Mouse (Mus musculus): ENCODE results near the gene Atp1b2.
"Not testable (repeated sequence)": the region's sequence is repeated elsewhere in the genome, so short reads cannot be mapped to it uniquely, and the experiment has no call there.

Atp1b2 gene

DNA sequence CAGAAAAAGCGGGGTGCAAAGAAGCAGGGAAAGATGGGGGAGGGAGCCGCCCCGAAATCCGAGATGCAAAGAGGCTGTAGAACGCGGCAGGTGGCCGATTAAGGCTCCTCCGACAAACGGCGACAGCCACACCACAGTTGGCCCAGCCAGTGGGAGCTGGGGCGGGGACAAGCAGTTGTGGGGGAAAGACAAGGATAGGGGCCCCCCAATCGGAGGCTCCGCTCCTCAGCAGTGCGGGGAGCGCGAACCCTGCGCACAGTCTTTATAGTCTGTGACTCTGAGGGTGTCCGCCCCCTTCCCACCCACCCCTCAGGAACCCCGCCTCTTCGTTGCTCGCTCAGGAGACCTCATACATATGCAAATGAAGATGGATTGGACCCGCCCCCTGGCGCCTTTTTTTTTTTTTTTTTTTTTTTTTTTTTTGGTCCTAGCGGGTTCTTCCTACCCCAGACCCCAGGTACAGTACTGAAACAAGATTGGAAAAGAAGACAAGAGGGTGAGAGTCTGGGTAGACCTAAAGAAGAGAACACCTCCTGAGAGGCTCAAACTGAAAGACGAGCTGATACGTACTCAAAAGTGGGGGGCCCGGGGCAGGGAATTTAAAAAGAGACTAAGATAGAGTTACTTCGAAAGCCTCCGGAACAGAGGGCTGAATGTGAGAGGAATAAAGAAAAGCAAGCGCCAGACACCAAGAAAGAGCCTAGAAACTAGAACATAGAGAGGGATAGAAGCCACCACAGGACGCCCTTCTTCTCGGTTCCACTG is at the start of gene Atp1b2:
Gene Atp1b2, minus strand, starts transcription at position 217 of the 765 bp plus-strand sequence.
- DNase-seq: peak; percentile 79

DNA sequence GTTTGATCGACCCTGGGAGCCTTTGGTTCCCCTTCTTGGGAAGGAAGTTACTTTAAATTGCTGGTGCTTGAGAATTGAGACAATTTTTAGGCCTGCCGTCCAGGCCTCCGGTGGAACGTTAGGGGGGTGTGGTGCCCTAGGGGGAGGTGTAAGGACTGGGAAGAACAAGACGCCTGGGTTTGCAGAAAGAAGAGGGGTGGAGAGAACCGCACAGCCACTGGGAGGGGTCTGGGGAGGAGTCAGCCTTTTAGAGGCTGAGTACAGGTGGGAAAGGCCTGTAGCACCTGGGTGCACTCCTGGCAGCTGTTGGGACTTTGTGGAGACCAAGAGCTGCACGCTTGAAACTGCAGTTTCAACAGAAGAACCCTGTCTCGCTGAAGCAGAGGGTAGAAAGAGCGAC is 49.0 kb upstream of the Atp1b2 start:
- no peak for DNase-seq

DNA sequence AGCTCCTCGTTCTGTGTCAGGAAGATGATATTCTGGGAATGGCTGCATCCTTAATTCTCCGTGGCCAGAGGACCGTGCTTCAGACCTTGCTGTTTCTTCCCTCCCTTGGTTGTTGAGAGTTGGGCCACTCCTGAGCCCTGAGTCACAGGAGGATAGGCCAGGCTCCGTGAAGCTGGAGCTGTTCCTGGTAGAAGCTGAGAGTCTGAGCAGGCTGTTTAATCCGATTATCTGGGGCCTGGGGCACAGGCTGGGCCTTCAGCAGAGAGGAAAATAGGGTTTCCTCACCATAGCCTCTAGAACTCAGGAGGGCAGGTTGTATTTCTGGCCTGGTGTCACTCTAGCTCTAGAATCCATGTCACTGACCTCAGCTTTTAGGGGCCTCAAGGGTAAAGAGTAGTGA is 47.7 kb upstream of the Atp1b2 start:
- DNase-seq: no peak

DNA sequence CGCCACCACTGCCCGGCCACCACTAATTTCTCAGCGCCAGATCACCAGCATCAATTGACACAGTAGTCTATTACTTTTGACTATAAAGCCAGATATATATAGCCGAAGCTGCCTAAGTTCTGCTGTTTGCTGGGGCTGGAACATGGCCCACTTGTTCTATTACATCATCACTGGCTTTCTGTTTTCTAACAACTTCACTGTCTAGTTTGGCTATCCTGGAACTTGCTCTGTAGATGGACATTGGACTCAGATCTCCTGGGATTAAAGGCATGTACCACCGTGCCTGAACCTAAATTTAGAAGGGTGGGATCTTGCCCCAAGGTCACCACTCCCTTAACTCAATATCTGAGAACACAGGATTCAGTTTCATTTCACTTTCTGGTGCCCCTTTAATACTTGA is 40.1 kb upstream of the Atp1b2 start:
- DNase-seq: no peak

DNA sequence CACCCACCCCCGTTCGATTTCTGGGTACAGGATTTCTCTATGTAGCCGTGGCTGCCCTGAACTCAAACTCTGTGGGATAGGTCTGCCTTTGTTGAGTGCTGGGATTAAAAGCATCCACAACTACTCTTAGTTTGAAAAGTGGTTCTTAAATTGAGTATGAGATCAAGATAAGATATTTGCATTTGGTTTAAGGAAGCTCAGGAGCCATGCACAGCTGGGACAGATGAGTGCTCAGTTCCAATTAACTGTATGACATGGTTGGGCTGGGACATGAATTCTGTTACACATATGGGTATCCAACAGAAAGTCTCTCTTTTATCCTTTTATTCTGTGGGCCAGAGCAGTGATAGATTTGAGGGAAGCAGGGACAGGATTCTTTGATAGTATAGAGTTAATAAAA is 29.7 kb upstream of the Atp1b2 start:
- no peak for DNase-seq

DNA sequence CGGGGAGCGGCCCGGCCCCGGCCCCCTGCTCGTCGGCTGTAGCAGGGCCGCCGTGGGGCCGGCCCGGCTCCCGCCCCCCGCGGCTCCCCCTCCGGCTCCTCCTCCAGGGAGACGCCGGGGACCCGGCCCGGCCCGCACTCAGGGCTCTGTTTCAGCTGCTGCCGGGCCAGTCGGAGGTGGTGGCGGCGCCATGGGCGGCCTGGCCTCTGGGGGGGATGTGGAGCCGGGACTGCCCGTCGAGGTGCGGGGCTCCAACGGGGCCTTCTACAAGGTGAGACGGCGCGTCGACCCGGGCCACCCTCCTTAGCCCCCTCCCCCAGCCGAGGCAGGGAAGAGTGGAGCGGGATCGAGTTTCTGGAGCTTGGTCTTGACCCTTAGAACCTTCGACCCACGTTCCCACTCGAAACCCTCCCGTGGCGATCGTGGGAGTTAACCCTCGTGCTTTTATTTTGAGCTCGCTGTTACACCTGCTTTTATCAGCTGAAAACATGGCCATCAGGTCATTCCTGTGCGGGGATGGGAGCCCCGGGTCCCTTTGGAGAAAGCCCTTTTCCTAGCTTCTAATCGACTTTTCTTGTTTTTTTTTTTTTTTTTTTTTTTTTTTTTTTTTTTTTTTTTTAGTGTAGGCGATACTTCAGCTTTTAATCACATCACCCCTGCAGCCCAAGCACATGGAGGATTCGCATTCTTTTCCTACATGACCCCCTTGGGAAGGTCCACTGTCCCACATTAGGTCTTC is 27.6 kb upstream of the Atp1b2 start:
- no peak for DNase-seq

DNA sequence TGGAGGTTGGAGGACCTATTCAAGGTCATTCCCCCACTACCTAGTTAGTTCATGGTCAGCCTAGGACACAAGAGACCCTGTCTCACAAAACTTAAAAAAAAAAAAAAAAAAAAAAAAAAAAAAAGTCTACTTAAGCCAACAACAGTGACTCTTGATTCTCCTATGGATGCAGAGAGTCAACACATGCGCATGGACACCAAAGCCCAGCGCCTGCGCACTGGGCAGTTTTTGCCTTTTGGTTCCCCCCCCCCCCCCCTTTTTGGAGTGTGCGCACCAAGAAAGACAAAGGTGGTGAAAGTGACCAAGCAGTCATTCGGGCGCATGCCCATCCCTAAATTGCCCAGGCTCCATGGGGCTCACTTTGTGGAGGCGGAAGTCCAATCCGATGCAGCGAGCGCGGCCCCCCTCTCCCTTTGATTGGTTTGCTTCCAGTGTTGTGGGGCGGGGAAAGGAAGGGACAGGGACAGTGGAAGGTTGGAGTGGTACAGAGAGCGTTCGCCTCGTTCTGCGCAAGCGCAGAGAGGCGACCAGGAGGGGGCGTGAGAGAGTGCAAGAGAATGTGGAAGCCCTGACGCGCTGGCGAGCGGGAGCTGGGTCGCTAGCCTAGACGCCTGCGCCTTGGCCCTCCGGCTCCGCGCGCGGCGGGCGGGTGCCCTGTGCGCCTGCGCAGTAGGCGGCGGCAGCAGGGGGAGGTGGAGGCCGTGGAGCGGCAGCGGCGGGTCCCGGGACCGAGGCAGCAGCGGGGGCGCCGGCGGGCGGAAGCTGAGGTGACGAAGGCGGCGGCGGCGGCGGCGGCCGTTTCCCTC is 26.7 kb upstream of the Atp1b2 start, which contains the start of gene Fxr2:
Gene Fxr2, plus strand, starts transcription at position 707 of the 806 bp plus-strand sequence.
- peak; percentile 100 for DNase-seq

DNA sequence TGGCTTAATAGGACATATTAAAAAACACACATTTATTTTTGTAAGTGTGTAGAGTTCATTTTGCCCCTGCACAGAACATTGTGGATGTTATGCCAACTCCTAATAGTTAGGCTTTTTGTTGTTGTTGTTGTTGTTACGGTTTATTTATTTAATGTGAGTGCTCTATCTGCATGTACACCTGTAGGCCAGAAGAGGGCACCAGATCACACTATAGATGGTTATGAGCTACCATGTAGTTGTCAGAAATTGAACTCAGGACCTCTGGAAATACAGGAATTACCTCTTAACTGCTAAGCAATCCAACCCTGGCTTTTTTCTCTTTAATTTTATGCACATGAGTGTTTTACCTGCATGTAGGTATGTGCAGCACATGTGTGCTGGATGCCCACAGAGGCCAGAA is 24.1 kb upstream of the Atp1b2 start:
- no peak for DNase-seq

DNA sequence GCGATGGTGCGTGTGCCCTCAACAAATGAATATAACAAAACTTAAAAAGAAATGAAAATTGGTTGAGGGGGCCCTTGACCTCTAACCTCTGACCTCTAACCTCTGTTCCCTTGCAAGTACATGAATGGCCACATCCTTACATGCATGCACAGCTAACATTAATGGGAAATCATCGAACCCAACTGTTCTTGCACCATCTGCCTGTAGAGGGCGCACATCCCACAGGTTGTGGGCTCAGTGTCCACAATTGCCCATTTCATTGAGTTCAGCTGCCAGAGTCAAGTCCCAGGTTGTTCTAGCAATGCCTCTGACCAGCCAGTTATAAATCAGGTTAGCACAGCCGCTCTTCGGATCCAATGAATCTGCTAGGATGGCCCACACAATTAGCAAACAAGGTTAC is 22.5 kb upstream of the Atp1b2 start:
- peak; percentile 69 for DNase-seq

DNA sequence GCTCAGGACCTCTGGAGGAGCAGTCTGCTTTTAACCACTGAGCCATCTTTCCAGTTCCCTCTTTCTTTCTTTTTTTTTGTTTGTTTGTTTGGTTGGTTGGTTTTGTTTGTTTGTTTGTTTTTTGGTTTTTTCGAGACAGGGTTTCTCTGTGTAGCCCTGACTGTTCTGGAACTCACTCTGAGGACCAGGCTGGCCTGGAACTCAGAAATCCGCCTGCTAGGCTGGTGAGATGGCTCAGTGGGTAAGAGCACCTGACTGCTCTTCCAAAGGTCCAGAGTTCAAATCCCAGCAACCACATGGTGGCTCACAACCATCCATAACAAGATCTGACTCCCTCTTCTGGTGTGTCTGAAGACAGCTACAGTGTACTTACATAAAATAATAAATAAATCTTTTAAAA is 18.6 kb upstream of the Atp1b2 start:
- DNase-seq: not testable (repeated sequence)

DNA sequence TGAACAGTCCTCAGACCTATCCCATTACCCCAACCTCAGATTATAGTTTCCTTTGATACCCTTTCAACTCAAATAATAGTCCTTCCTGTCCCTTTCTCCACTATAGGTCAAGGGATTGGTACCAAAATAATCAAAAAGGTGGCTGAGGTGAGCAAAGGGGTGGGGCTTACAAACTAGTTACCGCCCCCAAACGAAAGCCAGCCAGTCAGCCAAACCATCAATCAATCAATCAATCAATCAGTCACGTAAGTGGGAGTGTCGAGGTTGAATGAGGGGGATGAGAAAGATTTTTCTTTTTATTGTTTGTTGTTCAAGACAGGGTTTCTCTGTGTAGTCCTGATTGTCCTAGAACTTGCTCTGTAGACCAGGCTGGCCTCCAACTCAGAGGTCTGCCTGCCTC is 17.3 kb upstream of the Atp1b2 start:
- DNase-seq: no peak

DNA sequence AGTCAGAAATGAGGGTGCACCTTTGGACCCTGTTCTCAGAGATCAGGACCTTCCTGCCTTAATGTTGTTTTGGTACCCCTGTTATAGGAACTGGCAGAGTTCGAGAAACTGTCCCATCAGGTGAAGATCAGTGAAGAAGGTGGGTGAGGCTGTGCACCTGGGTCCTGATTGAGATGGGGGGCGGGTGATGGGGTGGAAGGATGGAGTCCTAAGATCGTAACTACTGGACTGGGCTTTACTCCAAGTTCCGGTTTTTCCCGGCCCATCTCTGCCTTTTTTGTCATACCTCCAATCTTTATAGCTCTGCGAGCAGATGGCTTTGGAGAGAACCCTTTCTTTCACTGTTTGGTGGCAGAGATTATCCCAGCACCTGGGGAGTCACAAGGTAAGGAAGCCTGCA is 16.7 kb upstream of the Atp1b2 start:
- no peak for DNase-seq

DNA sequence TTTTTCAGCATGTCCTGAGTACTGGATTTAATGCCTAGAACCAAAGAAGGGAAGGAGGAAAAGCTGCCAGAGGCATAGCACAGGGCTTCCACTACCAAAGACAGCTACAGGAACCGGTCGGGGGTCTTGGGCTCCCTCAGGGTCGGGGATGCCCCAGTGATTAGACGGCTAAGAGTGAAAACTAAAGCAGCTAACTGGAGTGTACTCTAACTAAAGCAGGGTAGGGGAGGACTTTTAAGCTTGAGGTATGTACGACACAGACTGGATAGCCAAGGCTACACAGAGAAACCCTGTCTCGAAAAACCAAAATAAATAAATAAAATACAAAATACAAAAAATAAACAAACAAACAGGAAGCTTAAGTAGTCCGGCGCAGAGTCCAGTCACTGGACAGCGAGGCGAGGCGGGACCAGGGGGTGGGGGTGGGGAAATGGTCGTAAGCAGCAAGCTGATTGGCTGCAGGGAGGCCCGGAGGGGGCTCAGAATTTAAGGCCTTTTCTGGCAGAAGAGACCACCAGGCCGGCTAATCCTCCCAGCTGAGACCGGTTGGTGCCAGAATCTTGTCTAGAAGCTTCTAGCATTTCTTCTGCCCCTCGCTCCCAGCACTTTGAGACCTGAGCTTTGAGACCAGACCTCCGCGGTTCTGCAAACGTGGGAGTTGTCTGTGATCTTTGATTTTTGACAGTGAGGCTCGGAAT is 16.0 kb upstream of the Atp1b2 start, which contains the start of gene Sat2:
Gene Sat2, plus strand, starts transcription at position 454 of the 698 bp plus-strand sequence.
- DNase-seq: no peak

DNA sequence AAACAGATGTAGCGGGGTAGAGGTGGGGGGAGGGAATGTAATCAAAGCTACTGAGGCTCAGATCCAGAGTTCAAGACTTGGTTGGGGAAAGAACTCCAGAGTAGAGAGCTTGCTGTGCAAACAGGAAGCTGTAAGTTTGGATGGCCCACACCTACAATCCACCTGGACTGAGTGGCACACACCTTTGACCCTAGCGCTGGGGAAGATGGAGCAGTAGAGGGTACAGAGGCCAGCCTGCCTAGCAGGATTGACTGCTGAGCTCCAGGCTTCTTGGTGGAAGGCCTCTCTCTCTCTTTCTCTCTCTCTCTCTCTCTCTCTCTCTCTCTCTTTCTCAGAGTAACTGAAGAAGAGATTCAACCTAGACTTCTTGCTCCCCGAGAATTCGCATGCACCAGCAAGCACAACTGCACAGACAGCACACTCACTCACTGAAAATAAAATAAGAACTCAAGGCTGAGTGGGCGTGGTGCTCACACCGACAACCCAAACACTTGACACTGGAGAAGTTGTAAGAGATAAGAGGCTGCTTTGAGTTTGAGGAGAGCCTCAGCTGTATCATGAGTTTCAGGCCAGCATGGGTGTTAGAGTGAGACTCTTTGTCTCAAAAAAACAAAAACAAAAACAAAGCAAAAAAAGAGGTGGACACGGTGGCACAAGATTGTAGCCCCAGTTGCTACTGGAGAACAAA is 14.8 kb upstream of the Atp1b2 start:
- no peak for DNase-seq

DNA sequence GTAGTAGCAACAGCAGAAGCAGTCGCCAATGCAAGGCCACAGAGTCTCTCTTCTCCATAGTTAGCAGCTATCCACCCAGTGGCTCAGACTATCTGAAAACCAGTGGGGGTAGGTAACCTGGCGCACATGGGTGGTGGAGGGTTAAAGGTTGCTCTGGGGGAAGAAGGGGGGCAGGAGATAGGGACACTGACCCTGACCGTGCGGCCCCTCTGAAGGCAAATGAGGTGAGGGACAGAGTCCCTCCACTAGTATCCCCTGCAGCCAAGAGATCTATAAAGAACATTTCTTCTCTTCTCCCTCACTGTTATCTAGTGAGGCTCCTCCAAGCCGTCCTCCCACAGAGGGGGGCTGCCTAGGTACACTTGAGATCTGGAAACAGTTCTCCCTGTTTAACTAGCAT is 12.1 kb upstream of the Atp1b2 start, which contains the start of gene Shbg:
Gene Shbg, minus strand, starts transcription at position 101 of the 400 bp plus-strand sequence.
- DNase-seq: no peak

DNA sequence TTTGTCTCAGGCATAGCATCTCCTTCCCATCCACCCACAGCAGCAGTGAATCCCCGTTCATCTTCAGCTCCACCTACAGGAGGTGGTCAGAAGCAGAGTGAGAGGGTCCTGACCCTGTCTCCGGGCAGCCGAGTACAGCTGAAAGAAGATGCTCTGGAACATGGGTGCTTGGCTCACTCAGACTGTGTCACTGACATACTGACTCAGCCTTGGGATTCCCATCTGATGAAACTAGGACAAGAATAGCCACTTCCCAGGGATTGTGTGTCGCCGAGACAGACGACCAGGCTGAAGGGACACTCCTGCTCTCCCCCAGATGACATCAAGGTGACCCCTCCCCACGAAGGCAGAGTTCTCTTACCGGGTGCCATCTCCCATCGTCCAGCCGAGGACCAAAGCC is 11.0 kb upstream of the Atp1b2 start:
- DNase-seq: no peak

DNA sequence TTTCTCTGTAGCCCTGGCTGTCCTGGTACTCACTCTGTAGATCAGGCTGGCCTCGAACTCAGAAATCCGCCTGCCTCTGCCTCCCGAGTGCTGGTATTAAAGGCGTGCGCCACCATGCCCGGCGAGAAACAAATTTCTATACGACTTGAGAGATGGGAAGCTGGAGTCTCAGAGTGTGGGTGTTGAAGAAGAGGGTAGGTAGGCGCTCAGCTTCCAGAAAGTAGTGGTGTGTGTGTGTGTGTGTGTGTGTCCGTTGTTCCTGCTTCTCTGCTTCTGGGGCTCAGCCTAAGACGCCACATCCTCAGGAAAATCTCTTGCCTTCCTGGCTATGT is 8.5 kb upstream of the Atp1b2 start:
- not testable (repeated sequence) for DNase-seq

DNA sequence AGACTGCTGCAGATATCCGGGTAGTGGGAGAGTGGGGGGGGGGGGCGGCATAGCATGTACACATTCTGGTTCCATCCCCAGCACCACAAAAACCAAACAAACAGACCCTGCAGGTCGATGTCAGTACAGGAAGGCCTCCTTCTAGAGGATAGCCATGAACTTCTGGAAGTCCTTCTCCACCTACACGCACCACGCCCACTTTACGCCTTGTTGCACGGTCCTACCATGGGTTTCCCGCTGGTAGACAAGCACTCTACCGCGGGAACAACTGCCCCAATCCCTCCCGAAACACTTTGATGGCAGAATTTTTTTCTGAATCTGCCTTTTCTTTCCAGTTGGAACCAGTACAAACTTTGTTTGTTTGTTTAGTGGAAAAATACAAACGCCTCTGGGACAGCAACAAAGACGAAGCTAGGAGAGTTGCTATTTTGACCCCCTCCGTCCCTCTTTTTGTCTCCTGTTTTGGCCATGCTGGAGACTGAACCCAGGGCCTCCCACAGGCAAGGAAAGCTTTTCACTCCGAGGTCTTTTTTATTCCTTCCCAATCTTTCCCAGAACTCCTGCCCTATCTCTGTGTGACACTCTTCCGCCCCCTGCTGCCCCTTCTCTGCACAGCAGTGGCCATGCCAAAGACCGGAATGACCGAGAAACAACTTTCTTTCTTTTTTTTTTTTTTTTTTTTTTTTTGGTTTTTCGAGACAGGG is 8.0 kb upstream of the Atp1b2 start:
- DNase-seq: peak; percentile 75

DNA sequence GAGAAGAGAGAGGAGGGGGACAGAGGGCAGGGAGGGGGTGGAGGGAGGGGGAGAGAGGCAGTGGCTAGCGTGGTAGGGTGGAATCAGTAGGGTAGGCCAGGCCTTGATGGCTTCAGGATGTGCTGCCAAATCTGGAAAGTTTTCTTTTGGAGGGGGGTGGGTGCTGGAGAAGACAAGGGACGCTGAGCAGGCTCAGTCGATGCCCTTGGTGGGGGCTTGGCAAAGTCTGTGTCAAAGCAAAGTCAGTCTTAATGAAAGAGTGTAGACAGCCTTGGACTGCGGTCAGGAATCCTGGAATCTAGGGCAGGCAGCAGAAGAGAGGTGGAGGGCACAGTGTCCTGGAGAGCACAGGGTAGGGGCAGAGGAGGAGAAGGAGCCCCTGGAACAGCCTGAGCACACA is 5.2 kb upstream of the Atp1b2 start:
- no peak for DNase-seq

DNA sequence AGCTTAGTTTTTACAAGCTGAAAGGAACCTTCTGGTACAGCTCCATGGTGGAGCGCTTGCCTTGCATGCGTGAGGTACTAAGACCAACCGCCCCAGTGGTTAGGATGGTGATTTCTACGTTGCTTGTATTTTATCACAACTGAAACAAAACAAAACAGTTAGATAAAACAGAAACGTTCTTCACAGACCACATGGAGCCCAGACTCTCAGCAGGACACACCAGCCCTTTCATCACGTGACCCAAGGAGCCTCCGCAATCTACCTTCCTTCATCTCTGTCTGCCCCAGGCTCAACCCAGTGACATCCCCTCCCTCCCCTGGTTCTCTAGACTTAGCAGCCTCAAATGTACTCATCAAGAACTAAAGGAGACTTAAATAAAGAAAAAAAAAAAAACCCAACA is 3.7 kb upstream of the Atp1b2 start:
- no peak for DNase-seq

DNA sequence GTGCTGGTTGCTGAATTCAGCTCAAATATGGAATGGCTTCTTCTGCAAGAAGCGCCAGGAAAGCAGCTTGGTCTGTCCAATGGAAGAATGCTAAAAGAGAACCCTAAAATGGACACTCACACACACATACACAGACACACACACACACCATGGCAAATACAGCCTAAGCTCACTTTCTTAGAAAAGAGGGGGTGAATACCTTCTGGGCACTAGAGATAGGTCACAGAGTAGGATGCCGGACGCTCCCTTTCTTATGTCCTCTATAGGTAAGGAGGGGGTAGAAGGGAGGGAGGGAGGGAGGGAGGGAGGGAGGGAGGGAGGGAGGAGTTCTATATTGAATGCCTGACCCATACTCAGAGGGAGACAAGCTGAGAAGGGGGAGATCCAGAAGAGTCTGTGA is 2.8 kb upstream of the Atp1b2 start:
- no peak for DNase-seq

DNA sequence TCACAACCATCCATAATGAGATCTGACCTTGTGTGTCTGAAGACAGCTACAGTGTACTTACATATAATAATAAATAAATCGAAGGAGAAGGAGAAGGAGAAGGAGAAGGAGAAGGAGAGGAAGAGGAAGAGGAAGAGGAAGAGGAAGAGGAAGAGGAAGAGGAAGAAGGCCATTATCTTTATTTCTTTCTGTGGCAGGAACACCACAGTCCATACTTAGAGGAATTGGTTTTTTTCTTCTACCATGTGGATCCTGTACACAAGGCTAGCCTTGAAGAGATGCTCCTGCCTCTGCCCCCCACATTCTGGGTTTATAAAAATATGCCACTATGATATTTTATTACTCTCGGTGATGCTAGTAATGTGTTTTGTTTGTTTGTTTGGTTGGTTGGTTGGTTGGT is 1.1 kb upstream of the Atp1b2 start:
- no peak for DNase-seq
